Mouse (Mus musculus) macrophage (primary cell): ENCODE data around the gene Gm4922. TPM values are rescaled to one million over a fixed set of nuclear protein-coding genes. Genes with fewer than 3 reads are reported as not detected.

Experiments used
- H3K27ac ChIP-seq: fragments of 350-480 bp; formaldehyde crosslinking; 2 replicates; pipeline ENCODE4 v1.9.0; 2021
- H3K36me3 ChIP-seq: fragments of 350-480 bp; formaldehyde crosslinking; 2 replicates; pipeline ENCODE4 v1.9.0; 2021; ENCODE audit errors: inconsistent target
- H3K4me3 ChIP-seq: fragments of 350-480 bp; formaldehyde crosslinking; 2 replicates; pipeline ENCODE4 v1.9.0; 2021; ENCODE audit errors: inconsistent target
- H3K79me2 ChIP-seq: fragments of 350-480 bp; formaldehyde crosslinking; 2 replicates; pipeline ENCODE4 v1.9.0; 2021; ENCODE audit errors: inconsistent target
- WGBS: methylation state at CpG from one replicate; pipeline ENCODE4 v1.1.7; 2026; ENCODE audit warnings: inconsistent platforms; ENCODE audit not compliant: missing documents; 5-methylcytosine and 5-hydroxymethylcytosine counted together
- polyA plus RNA-seq: library from polyadenylated mRNA; stranded (reverse); fragments of 250-400 nt; gene quantifications from 3 replicates; pipeline ENCODE4 v1.2.4, GENCODE M21; 2018; ENCODE audit warnings: inconsistent platforms

The Gm4922 gene
- polyA plus RNA-seq, 1 experiment from 2014 or later: not detected

DNA sequence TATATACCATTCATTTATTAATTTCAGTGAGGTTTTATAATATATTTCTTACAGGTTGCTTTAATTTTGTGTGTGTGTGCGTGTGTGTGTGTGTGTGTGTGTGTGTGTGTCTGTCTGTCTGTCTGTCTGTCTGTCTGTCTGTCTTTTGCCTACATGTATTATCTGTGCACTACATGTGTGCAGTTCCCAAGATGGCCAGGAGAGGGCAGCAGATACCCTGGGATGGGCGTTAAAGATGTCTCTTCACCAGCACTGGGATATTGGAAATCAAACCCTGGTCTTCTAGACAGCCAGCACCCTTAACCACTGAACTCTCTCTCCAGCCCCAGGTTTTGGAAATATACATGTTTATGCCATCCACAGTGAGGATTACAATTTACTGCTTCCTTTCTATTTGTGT, 26.4 kb downstream of the Gm4922 start:
- Histone ChIP-seq H3K36me3 (no peaks in the 10 kb centered on the region), H3K4me3 (no peak overlapping the region), H3K27ac (no peak overlapping the region), H3K79me2 (no peaks in the 10 kb centered on the region)
- WGBS: 78% methylated on average over 2 of the region's 2 CpGs

DNA sequence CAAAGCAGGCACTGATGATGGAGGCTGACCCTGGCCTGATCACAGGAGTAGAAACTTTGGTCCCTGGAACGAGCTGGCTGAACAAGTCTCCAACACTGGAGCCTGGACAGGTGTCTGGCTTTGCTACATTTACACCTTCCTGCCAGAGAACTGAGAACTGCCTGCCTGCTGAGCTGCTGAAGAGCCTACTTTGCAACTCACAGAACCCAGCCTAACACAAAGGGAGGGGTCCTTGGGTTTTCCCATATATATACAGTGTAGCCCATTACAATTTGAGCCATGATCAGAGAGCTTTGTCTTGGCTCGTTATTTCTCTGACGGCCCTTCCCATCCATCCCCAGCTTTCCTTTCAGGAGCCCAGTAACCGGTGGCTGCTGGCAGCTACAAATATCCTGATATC, 36.5 kb downstream of the Gm4922 start:
- WGBS: 93% methylated on average over 4 of the region's 4 CpGs
- H3K79me2 ChIP-seq: no peaks in the 10 kb centered on the region
- H3K27ac ChIP-seq: no peak overlapping the region
- no peak overlapping the region for H3K4me3 ChIP-seq
- H3K36me3 ChIP-seq: no peaks in the 10 kb centered on the region

DNA sequence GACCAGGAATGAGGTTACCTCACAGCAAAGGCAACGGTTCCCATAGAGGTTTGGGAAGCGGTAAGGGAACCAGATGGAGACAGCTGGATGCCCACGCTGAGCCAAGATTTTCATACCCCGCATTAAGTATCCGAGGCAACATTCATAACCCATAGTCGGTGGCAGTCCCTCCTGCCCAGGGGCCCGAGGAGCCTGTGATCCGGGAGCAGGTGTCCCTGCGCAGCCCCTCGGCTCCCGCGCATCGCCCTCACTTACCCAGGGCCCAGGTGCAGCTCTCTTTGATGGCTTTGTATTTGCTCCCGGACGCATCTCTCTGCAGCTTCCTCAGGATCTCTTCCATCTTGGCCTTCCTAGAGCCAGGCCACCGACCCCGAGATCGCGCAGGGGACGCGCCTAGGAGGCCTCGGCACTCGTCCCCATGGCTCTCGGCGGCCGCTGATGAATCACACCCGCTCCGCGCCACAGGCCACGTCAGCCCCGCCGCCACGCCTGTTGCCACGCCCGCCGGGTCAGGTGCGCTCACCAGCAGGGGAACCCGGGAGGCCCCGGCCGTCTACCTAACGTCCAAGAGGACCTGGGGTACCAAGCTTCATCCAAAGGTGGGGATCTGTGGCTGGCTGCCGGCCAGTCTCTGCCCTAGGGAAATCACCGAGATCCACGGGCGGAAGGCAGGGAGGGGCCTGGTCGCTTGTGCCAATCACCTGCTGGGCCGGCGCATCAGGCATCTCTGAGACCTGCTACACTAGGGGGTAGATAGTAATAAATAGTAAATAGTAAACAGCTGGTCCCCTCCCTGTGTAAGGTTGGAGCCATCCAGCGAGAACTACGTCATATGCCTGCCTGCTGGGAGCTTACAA, 43.1 kb downstream of the Gm4922 start, which contains the start of gene Arfgef3:
Gene Arfgef3, minus strand, starts transcription at position 664 of the 857 bp plus-strand sequence.
- Histone ChIP-seq H3K4me3 (peak within 1 kb of the TSS; percentile 36), H3K27ac (no peak within 1 kb of the TSS), H3K36me3 (no peaks in the 10 kb centered on the region), H3K79me2 (no peaks in the 10 kb centered on the region)
- WGBS: 4% methylated on average over 50 of the region's 50 CpGs

DNA sequence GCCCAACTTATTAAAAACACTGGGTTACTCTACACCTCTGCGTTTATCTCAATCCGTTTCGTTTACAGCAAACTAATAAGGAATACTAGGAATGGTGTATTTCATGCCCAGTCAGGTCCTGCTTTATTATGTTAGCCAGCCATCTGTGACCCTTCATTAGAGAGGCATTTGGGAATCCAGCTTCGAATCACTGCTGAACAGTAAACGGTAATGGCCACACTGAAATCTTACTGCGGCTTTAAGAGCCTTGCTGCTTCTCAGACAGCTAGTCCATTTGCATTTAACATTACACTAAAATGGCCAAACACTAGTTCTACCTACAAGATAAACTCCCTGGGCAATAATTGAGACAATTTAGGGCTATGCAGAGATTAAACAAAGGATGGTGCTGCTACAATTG, 44.5 kb downstream of the Gm4922 start:
- Histone ChIP-seq H3K36me3 (no peaks in the 10 kb centered on the region), H3K27ac (no peak overlapping the region), H3K79me2 (no peaks in the 10 kb centered on the region), H3K4me3 (no peak overlapping the region)
- WGBS: 98% methylated on average over 6 of the region's 6 CpGs

DNA sequence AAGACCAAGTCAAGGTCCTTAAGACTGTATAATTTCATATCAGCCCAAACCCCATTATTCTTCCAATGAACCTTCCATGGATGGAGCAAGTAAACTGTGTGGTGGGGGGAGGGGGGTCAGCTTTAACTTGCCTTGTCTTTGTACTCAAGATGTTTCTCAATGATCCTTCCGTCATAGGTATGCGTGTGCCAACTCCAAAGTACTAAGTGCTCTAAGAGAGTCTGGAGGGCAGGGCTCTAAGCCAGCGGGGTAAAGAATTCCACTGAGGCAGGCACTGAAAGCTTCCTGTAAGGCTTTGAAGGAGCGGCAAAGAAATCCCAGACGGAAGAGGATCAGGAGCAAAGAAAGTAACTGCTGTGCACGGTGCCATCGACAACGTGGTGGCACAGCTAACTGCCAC, 45.6 kb downstream of the Gm4922 start:
- no peaks in the 10 kb centered on the region for H3K36me3 ChIP-seq

More for the DNA sequence above, 45.6 kb downstream of the Gm4922 start:
- no peak overlapping the region for H3K27ac ChIP-seq
- no peak overlapping the region for H3K4me3 ChIP-seq
- no peaks in the 10 kb centered on the region for H3K79me2 ChIP-seq
- WGBS: 92% methylated on average over 8 of the region's 8 CpGs

Other genes with a start within 250 kb of the Gm4922 start
- gene Hebp2, start 240.7 kb downstream of the Gm4922 start, polyA plus RNA-seq: 0.57 to 0.72 TPM (median 0.70 TPM) in 3 replicates
- 1.2 to 3.0 TPM (median 1.2 TPM) in 3 replicates for gene Arfgef3, start 42.8 kb downstream of the Gm4922 start, polyA plus RNA-seq
- gene Perp, start 58.2 kb upstream of the Gm4922 start, polyA plus RNA-seq: not detected in 3 replicates
- 19.8 to 40.5 TPM (median 21.4 TPM) in 3 replicates for gene Tnfaip3, start 228.9 kb upstream of the Gm4922 start, polyA plus RNA-seq